Mouse (Mus musculus): ENCODE results near the gene Abhd17a.

DNA sequence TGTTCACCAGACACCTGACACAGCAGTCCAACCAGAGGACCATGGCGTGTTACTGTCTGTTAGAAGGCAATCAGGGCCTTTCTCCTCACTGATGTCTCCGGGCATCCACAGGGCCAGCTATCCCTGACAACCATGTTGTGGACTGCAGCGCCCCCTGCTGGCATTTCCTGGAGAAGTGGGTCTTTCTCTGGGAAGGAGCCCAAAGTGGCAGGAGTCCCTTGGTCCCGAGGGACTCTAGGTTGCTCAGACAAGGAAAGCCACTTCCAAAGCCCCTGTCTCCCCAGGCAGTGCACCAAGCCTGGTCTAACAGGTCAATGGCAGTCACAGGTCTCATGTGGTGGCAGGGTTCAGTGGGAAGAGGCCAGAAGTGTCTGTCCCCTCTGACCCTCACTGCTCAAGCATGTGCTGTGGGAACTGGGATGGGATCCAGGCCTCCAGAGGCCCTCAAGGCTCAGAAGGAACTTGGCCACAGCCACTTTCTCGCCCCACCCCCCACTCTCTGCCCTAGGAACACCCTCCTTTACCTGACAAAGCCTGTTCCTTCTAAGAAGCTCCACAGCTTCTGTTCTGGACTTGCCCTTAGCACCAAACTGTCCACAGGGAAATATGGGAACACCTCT lies 32.7 kb downstream of the Abhd17a start:
- TF ChIP-seq USF1 (IDR thresholded peaks at IDR 0.05; ENCODE audit: low read depth, low read length) (no peak), MAX (IDR thresholded peaks at IDR 0.05; ENCODE audit: low read length) (no peak), CTCF (conservative IDR thresholded peaks at IDR 0.05 in 1 of 2, IDR thresholded peaks at IDR 0.05 in 1 of 2; ENCODE audit: low read depth in 2 of 2, low read length in 2 of 2) (peak; percentile 35 to 75; a peak in 3 of 4 replicates), ZC3H11A (IDR thresholded peaks at IDR 0.05; ENCODE audit: low read depth, low read length) (no peak), RCOR1 (conservative IDR thresholded peaks at IDR 0.05; ENCODE audit: low read depth, low read length) (no peak), POLR2A (IDR thresholded peaks at IDR 0.05; ENCODE audit: low read depth, low read length) (no peak)

All from CH12.LX (cell line).